Mouse (Mus musculus): ENCODE data around the gene Ube2d3. TPM values are rescaled to one million over a fixed set of nuclear protein-coding genes. Genes with fewer than 3 reads are reported as not detected.
"Not testable (repeated sequence)": the region's sequence is repeated elsewhere in the genome, so short reads cannot be mapped to it uniquely, and the experiment has no call there.

The Ube2d3 gene
- polyA plus RNA-seq, 1 experiment from 2014 or later = 720 TPM

- Histone ChIP-seq H3K27me3 (ENCODE audit: control insufficient read depth, insufficient read depth, low read length) (no peaks in the 10 kb centered on the region), H3K4me2 (ENCODE audit: low read depth, low read length) (peak within 1 kb of the TSS; percentile 88), H3K4me3 (ENCODE audit: low read depth, low read length) (peak within 1 kb of the TSS; percentile 50), H3K4me1 (ENCODE audit: control insufficient read depth, insufficient read depth, low read length) (no peaks in the 10 kb centered on the region), H3K36me3 (replicated peaks; ENCODE audit: control insufficient read depth, insufficient read depth, low read depth, low read length) (no peaks in the 10 kb centered on the region), H3K27ac (replicated peaks; ENCODE audit: low read depth, low read length) (no peak within 1 kb of the TSS), H3K9me3 (replicated peaks; ENCODE audit: control insufficient read depth, low read length) (no peaks in the 10 kb centered on the region), H3K9ac (replicated peaks; ENCODE audit: low read length) (peak within 1 kb of the TSS; percentile 41)
- WGBS = 2% methylated on average over 48 of the region's 48 CpGs
- ATAC-seq (replicated peaks; ENCODE audit: insufficient number of reproducible peaks, low FRiP score, low TSS enrichment, low read depth) (peak; percentile 88), DNase-seq (ENCODE audit: low spot score) (peak; percentile 66)
Measured at GRCm38 (mm10) chr3:135485128-135485899, 47.4 kb downstream of the Ube2d3 start, which contains the start of gene Manba. Manba (plus strand) TSS chr3:135485611.

- Histone ChIP-seq H3K9ac (replicated peaks; ENCODE audit: low read length) (peak overlapping the region; percentile 41), H3K27me3 (ENCODE audit: control insufficient read depth, insufficient read depth, low read length) (no peaks in the 10 kb centered on the region), H3K4me1 (ENCODE audit: control insufficient read depth, insufficient read depth, low read length) (no peaks in the 10 kb centered on the region), H3K27ac (replicated peaks; ENCODE audit: low read depth, low read length) (no peak overlapping the region), H3K36me3 (replicated peaks; ENCODE audit: control insufficient read depth, insufficient read depth, low read depth, low read length) (no peaks in the 10 kb centered on the region), H3K9me3 (replicated peaks; ENCODE audit: control insufficient read depth, low read length) (no peaks in the 10 kb centered on the region), H3K4me2 (ENCODE audit: low read depth, low read length) (peak overlapping the region; percentile 88), H3K4me3 (ENCODE audit: low read depth, low read length) (peak overlapping the region; percentile 50)
- 22% methylated on average over 9 of the region's 9 CpGs for WGBS
- ATAC-seq (replicated peaks; ENCODE audit: insufficient number of reproducible peaks, low FRiP score, low TSS enrichment, low read depth) (no peak), DNase-seq (ENCODE audit: low spot score) (no peak)
Measured at GRCm38 (mm10) chr3:135485900-135486241, 47.9 kb downstream of the Ube2d3 start.

GRCm38 (mm10) chr3:135486351-135486750 is 48.4 kb downstream of the Ube2d3 start:
- DNase-seq (ENCODE audit: low spot score) (no peak), ATAC-seq (replicated peaks; ENCODE audit: insufficient number of reproducible peaks, low FRiP score, low TSS enrichment, low read depth) (no peak)
- no peaks in the 10 kb centered on the region for H3K4me1 ChIP-seq (ENCODE audit: control insufficient read depth, insufficient read depth, low read length)
- no peaks in the 10 kb centered on the region for H3K9me3 ChIP-seq (replicated peaks; ENCODE audit: control insufficient read depth, low read length)
- H3K4me3 ChIP-seq (ENCODE audit: low read depth, low read length) = no peak overlapping the region; the same call in 1 of the 2 replicates
- no peaks in the 10 kb centered on the region for H3K27me3 ChIP-seq (ENCODE audit: control insufficient read depth, insufficient read depth, low read length)
- H3K27ac ChIP-seq (replicated peaks; ENCODE audit: low read depth, low read length) = no peak overlapping the region
- 90% methylated on average over 5 of the region's 5 CpGs for WGBS
- no peak overlapping the region for H3K9ac ChIP-seq (replicated peaks; ENCODE audit: low read length)
- H3K4me2 ChIP-seq (ENCODE audit: low read depth, low read length) = no peak overlapping the region
- H3K36me3 ChIP-seq (replicated peaks; ENCODE audit: control insufficient read depth, insufficient read depth, low read depth, low read length) = no peaks in the 10 kb centered on the region

GRCm38 (mm10) chr3:135487803-135488202 is 49.9 kb downstream of the Ube2d3 start:
- Histone ChIP-seq H3K27ac (replicated peaks; ENCODE audit: low read depth, low read length) (no peak overlapping the region), H3K27me3 (ENCODE audit: control insufficient read depth, insufficient read depth, low read length) (no peaks in the 10 kb centered on the region), H3K4me1 (ENCODE audit: control insufficient read depth, insufficient read depth, low read length) (no peaks in the 10 kb centered on the region), H3K4me2 (ENCODE audit: low read depth, low read length) (no peak overlapping the region), H3K4me3 (ENCODE audit: low read depth, low read length) (no peak overlapping the region), H3K9me3 (replicated peaks; ENCODE audit: control insufficient read depth, low read length) (no peaks in the 10 kb centered on the region), H3K9ac (replicated peaks; ENCODE audit: low read length) (no peak overlapping the region), H3K36me3 (replicated peaks; ENCODE audit: control insufficient read depth, insufficient read depth, low read depth, low read length) (no peaks in the 10 kb centered on the region)
- ATAC-seq (replicated peaks; ENCODE audit: insufficient number of reproducible peaks, low FRiP score, low TSS enrichment, low read depth) (no peak), DNase-seq (ENCODE audit: low spot score) (no peak)
- WGBS = 87% methylated on average over 4 of the region's 4 CpGs

- H3K27ac ChIP-seq (replicated peaks; ENCODE audit: low read depth, low read length) = no peak overlapping the region
- ATAC-seq (replicated peaks; ENCODE audit: insufficient number of reproducible peaks, low FRiP score, low TSS enrichment, low read depth) (no peak), DNase-seq (ENCODE audit: low spot score) (no peak)
- H3K4me3 ChIP-seq (ENCODE audit: low read depth, low read length) = no peak overlapping the region
- no peaks in the 10 kb centered on the region for H3K27me3 ChIP-seq (ENCODE audit: control insufficient read depth, insufficient read depth, low read length)
- no peaks in the 10 kb centered on the region for H3K36me3 ChIP-seq (replicated peaks; ENCODE audit: control insufficient read depth, insufficient read depth, low read depth, low read length)
- no peak overlapping the region for H3K4me2 ChIP-seq (ENCODE audit: low read depth, low read length)
- H3K9ac ChIP-seq (replicated peaks; ENCODE audit: low read length) = no peak overlapping the region
- no peaks in the 10 kb centered on the region for H3K4me1 ChIP-seq (ENCODE audit: control insufficient read depth, insufficient read depth, low read length)
- no peaks in the 10 kb centered on the region for H3K9me3 ChIP-seq (replicated peaks; ENCODE audit: control insufficient read depth, low read length)
- 83% methylated on average over 5 of the region's 5 CpGs for WGBS
Measured at GRCm38 (mm10) chr3:135489865-135490520, 52.0 kb downstream of the Ube2d3 start.

- no peak for ATAC-seq (replicated peaks; ENCODE audit: insufficient number of reproducible peaks, low FRiP score, low TSS enrichment, low read depth)
- Histone ChIP-seq H3K36me3 (replicated peaks; ENCODE audit: control insufficient read depth, insufficient read depth, low read depth, low read length) (no peaks in the 10 kb centered on the region), H3K27me3 (ENCODE audit: control insufficient read depth, insufficient read depth, low read length) (no peaks in the 10 kb centered on the region)
Measured at GRCm38 (mm10) chr3:135491102-135491501, 53.2 kb downstream of the Ube2d3 start.

GRCm38 (mm10) chr3:135493320-135493719 is 55.4 kb downstream of the Ube2d3 start:
- WGBS = 89% methylated on average over 7 of the region's 7 CpGs
- not testable (repeated sequence) for DNase-seq (ENCODE audit: low spot score); H3K27me3 ChIP-seq (ENCODE audit: control insufficient read depth, insufficient read depth, low read length); H3K27ac ChIP-seq (replicated peaks; ENCODE audit: low read depth, low read length); H3K9me3 ChIP-seq (replicated peaks; ENCODE audit: control insufficient read depth, low read length); ATAC-seq (replicated peaks; ENCODE audit: insufficient number of reproducible peaks, low FRiP score, low TSS enrichment, low read depth); H3K36me3 ChIP-seq (replicated peaks; ENCODE audit: control insufficient read depth, insufficient read depth, low read depth, low read length); H3K9ac ChIP-seq (replicated peaks; ENCODE audit: low read length); H3K4me1 ChIP-seq (ENCODE audit: control insufficient read depth, insufficient read depth, low read length); H3K4me3 ChIP-seq (ENCODE audit: low read depth, low read length); H3K4me2 ChIP-seq (ENCODE audit: low read depth, low read length)

More at GRCm38 (mm10) chr3:135491102-135491501, 53.2 kb downstream of the Ube2d3 start:
- no peak for DNase-seq (ENCODE audit: low spot score)
- Histone ChIP-seq H3K4me1 (ENCODE audit: control insufficient read depth, insufficient read depth, low read length) (no peaks in the 10 kb centered on the region), H3K27ac (replicated peaks; ENCODE audit: low read depth, low read length) (no peak overlapping the region), H3K9ac (replicated peaks; ENCODE audit: low read length) (no peak overlapping the region), H3K4me2 (ENCODE audit: low read depth, low read length) (no peak overlapping the region), H3K9me3 (replicated peaks; ENCODE audit: control insufficient read depth, low read length) (no peaks in the 10 kb centered on the region), H3K4me3 (ENCODE audit: low read depth, low read length) (no peak overlapping the region)
- 80% methylated on average over 6 of the region's 6 CpGs for WGBS

GRCm38 (mm10) chr3:135497956-135498355 is 60.0 kb downstream of the Ube2d3 start:
- not testable (repeated sequence) for H3K9ac ChIP-seq (replicated peaks; ENCODE audit: low read length); DNase-seq (ENCODE audit: low spot score); H3K27ac ChIP-seq (replicated peaks; ENCODE audit: low read depth, low read length); H3K4me1 ChIP-seq (ENCODE audit: control insufficient read depth, insufficient read depth, low read length); H3K9me3 ChIP-seq (replicated peaks; ENCODE audit: control insufficient read depth, low read length); H3K27me3 ChIP-seq (ENCODE audit: control insufficient read depth, insufficient read depth, low read length); H3K36me3 ChIP-seq (replicated peaks; ENCODE audit: control insufficient read depth, insufficient read depth, low read depth, low read length); H3K4me2 ChIP-seq (ENCODE audit: low read depth, low read length); ATAC-seq (replicated peaks; ENCODE audit: insufficient number of reproducible peaks, low FRiP score, low TSS enrichment, low read depth); H3K4me3 ChIP-seq (ENCODE audit: low read depth, low read length)
- 84% methylated on average over 4 of the region's 4 CpGs for WGBS
